Mouse (Mus musculus): ENCODE measurements around the gene Zfp277.

DNA sequence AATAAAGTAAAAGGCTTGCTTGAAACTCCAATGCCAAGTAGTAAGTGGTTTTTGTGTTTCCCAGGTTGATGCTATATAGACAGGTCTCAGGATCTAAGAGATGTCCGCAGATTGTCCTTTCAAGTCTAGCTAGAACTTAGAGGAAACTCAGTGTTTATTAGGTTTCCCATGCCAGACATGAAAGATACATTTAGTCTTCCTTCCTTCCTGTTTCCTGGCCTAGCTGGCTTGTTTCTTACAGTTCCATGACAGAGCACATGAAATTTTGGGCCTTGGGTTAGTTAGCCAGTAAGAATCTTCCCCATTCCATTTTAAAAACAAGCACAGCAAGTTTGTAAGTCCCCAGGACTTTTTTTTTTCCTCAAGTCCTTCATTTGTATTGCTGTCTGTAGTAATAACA lies 39.5 kb upstream of the Zfp277 start:
- no peak for TF ChIP-seq CTCF (IDR thresholded peaks at IDR 0.05; ENCODE audit: extremely low read depth, insufficient read depth, insufficient read length, insufficient replicate concordance)
- no peak for TF ChIP-seq POLR2A (IDR thresholded peaks at IDR 0.05; ENCODE audit: low read depth, low read length)
